Mouse (Mus musculus): Measurements from ENCODE around the gene Fev. TPM values are rescaled to one million over a fixed set of nuclear protein-coding genes. Genes with fewer than 3 reads are reported as not detected.

Fev gene
- polyA plus RNA-seq, 1 experiment, result 5.2 TPM

DNA sequence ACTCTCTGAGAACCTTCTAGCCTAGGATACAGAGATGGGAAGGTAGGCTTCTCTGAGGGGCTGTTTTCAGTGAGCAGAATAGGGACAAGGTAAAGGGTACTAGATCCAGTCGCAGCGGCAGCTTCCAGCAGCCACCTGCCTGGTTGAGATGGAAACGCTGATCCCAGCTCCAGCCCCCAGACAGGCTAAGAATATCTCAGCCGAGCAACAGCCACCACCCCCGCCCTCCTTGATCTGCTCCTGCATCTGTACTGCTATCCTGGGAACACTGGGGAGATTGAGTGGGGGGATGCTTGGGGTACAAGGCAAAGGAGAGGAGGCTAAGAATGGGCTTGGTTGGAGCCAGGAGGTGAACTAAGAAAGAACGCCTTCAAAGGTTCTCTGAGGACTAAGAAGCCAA is 35.0 kb downstream of the Fev start:
- TF ChIP-seq POLR2A (IDR thresholded peaks at IDR 0.05; ENCODE audit: low read depth, low read length) (no peak), CTCF (IDR thresholded peaks at IDR 0.05; ENCODE audit: extremely low read depth, insufficient read length, insufficient replicate concordance, low read depth, low read length) (no peak)
- Histone ChIP-seq H3K4me1 (ENCODE audit: control insufficient read depth, insufficient read depth, insufficient read length, low read length) (peaks cover 3% of the 10 kb centered on the region), H3K4me3 (ENCODE audit: low read depth, low read length) (no peak overlapping the region), H3K36me3 (ENCODE audit: control insufficient read depth, insufficient read depth, low read length) (no peaks in the 10 kb centered on the region), H3K27me3 (ENCODE audit: control insufficient read depth, insufficient read depth, low read length) (peaks cover 49% of the 10 kb centered on the region), H3K27ac (ENCODE audit: insufficient read depth, low read depth, low read length) (no peak overlapping the region)
- 17% methylated on average over 6 of the region's 6 CpGs for WGBS

DNA sequence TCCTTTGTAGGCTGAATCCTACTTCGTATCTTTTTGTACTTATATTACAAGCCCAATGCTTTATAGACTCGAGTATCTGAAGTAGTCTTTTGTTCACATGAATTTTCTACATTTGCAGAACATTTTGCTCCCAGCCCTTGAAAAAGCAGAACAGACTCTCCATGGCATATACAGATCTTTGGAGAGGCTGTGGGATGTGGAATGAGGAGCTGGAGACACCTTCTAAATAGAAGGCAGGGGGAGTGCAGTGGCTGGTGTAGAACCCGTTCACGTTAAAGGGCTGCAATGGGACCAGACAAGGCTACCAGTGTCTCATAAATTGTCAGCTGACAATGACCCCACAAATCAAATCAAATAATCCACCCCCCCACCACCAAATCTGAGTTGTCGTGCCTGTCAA is 36.3 kb downstream of the Fev start:
- no peak overlapping the region for H3K27ac ChIP-seq (ENCODE audit: insufficient read depth, low read depth, low read length)
- H3K36me3 ChIP-seq (ENCODE audit: control insufficient read depth, insufficient read depth, low read length), result no peaks in the 10 kb centered on the region
- WGBS, result 54% methylated on average over 5 of the region's 5 CpGs
- no peak overlapping the region for H3K4me3 ChIP-seq (ENCODE audit: low read depth, low read length)
- peaks cover 39% of the 10 kb centered on the region for H3K27me3 ChIP-seq (ENCODE audit: control insufficient read depth, insufficient read depth, low read length)
- no peaks in the 10 kb centered on the region for H3K4me1 ChIP-seq (ENCODE audit: control insufficient read depth, insufficient read depth, insufficient read length, low read length)
- TF ChIP-seq POLR2A (IDR thresholded peaks at IDR 0.05; ENCODE audit: low read depth, low read length) (no peak), CTCF (IDR thresholded peaks at IDR 0.05; ENCODE audit: extremely low read depth, insufficient read length, insufficient replicate concordance, low read depth, low read length) (no peak)

DNA sequence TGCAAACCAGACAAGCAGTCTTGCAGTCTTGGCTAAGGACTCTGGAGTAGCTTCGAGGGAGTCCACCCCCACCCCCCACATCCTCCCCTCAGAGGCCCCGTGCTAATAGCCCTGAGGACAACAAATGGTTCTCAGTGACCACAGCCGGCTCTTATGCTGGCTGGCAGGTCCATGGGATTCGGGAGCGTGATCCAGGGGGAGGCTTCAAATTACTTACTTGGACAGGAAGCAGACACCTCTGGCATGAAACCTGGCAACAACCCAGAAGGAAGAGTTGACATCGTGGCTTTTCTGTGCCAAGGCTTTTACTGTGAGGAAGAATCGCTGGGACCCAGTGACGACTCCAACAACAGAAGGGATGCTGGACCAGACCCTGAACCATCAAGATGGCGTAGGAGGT is 38.9 kb downstream of the Fev start:
- Histone ChIP-seq H3K27ac (ENCODE audit: insufficient read depth, low read depth, low read length) (no peak overlapping the region), H3K4me1 (ENCODE audit: control insufficient read depth, insufficient read depth, insufficient read length, low read length) (no peaks in the 10 kb centered on the region), H3K27me3 (ENCODE audit: control insufficient read depth, insufficient read depth, low read length) (peaks cover 20% of the 10 kb centered on the region), H3K4me3 (ENCODE audit: low read depth, low read length) (no peak overlapping the region), H3K36me3 (ENCODE audit: control insufficient read depth, insufficient read depth, low read length) (no peaks in the 10 kb centered on the region)
- TF ChIP-seq CTCF (IDR thresholded peaks at IDR 0.05; ENCODE audit: extremely low read depth, insufficient read length, insufficient replicate concordance, low read depth, low read length) (no peak), POLR2A (IDR thresholded peaks at IDR 0.05; ENCODE audit: low read depth, low read length) (no peak)
- 35% methylated on average over 9 of the region's 9 CpGs for WGBS

DNA sequence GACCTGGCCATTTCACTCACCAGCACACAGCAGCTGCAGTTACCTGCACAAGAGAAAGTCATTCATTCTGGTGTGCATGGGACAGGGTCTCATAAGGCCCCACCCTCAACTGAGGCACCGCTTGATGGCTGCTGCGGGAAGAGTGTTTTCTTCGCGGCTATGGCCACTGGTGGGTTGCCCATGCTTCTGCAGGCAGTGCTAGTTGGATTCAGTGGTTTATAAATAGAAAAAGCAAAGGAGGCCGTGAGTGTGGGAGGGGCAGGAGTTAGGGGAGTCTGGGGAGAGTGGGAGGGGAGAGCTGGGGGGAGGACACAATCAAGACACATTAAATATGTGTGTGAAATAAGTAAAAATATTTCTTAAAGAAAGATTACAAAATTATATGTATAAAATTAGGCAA is 42.1 kb downstream of the Fev start:
- no peak for TF ChIP-seq POLR2A (IDR thresholded peaks at IDR 0.05; ENCODE audit: low read depth, low read length)
- TF ChIP-seq CTCF (IDR thresholded peaks at IDR 0.05; ENCODE audit: extremely low read depth, insufficient read length, insufficient replicate concordance, low read depth, low read length), result no peak
- Histone ChIP-seq H3K27me3 (ENCODE audit: control insufficient read depth, insufficient read depth, low read length) (no peaks in the 10 kb centered on the region), H3K27ac (ENCODE audit: insufficient read depth, low read depth, low read length) (no peak overlapping the region), H3K36me3 (ENCODE audit: control insufficient read depth, insufficient read depth, low read length) (no peaks in the 10 kb centered on the region), H3K4me1 (ENCODE audit: control insufficient read depth, insufficient read depth, insufficient read length, low read length) (no peaks in the 10 kb centered on the region), H3K4me3 (ENCODE audit: low read depth, low read length) (no peak overlapping the region)
- WGBS, result 79% methylated on average over 5 of the region's 5 CpGs

DNA sequence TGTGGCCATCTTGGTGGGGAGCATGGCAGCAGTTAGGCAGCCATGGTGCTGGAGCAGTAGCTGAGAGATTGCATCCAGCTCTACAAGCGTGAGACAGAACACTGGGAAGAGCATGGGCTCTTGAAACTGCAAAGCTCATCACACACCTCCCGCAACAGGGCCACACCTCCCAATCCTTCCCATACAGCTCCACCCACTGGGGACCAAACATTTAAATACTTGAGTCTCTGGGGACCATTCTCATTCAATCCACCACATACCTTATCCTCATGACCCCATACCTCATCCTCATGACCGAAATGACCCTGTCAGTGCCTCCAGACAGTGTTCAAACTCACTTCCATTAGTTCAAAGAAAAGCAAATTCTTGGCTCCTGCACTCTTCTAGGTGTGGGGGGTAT is 52.0 kb downstream of the Fev start:
- Histone ChIP-seq H3K4me1 (ENCODE audit: control insufficient read depth, insufficient read depth, insufficient read length, low read length) (no peaks in the 10 kb centered on the region), H3K36me3 (ENCODE audit: control insufficient read depth, insufficient read depth, low read length) (no peaks in the 10 kb centered on the region), H3K27me3 (ENCODE audit: control insufficient read depth, insufficient read depth, low read length) (no peaks in the 10 kb centered on the region; the same call in 1 of the 2 replicates), H3K27ac (ENCODE audit: insufficient read depth, low read depth, low read length) (no peak overlapping the region), H3K4me3 (ENCODE audit: low read depth, low read length) (no peak overlapping the region)
- WGBS, result 80% methylated on average over 3 of the region's 3 CpGs
- no peak for TF ChIP-seq CTCF (IDR thresholded peaks at IDR 0.05; ENCODE audit: extremely low read depth, insufficient read length, insufficient replicate concordance, low read depth, low read length)
- no peak for TF ChIP-seq POLR2A (IDR thresholded peaks at IDR 0.05; ENCODE audit: low read depth, low read length)

Other genes with a start within 250 kb of the Fev start
- 5.7 and 8.4 TPM in 2 replicates for gene Ttll4, start 223.7 kb downstream of the Fev start, polyA plus RNA-seq (2012; rRNA removed)
- 5.6 and 36.2 TPM in 2 replicates for gene Cyp27a1, start 171.8 kb downstream of the Fev start, polyA plus RNA-seq (2012; rRNA removed)
- gene Prkag3, start 136.2 kb downstream of the Fev start, polyA plus RNA-seq (2012; rRNA removed), result 1.5 TPM in 1 of 2 replicates, not detected in the other
- gene Wnt6, start 113.5 kb downstream of the Fev start, polyA plus RNA-seq (2012; rRNA removed), result 2.0 and 6.0 TPM in 2 replicates
- 0.14 and 0.57 TPM in 2 replicates for gene Wnt10a, start 93.9 kb downstream of the Fev start, polyA plus RNA-seq (2012; rRNA removed)
- gene Cdk5r2, start 30.5 kb downstream of the Fev start, polyA plus RNA-seq (2012; rRNA removed), result 1.2 and 2.1 TPM in 2 replicates
- 0.86 and 1.1 TPM in 2 replicates for gene Cryba2, start 7.7 kb upstream of the Fev start, polyA plus RNA-seq (2012; rRNA removed)
- 0.03 and 0.15 TPM in 2 replicates for gene Cfap65, start 50.2 kb upstream of the Fev start, polyA plus RNA-seq (2012; rRNA removed)
- 67.5 and 198 TPM in 2 replicates for gene Ihh, start 66.3 kb upstream of the Fev start, polyA plus RNA-seq (2012; rRNA removed)
- gene Nhej1, start 239.8 kb upstream of the Fev start, polyA plus RNA-seq (2012; rRNA removed), result 0.86 and 2.0 TPM in 2 replicates
- gene Slc23a3, start 248.5 kb upstream of the Fev start, polyA plus RNA-seq (2012; rRNA removed), result 1.2 TPM in 2 replicates

Data from small intestine, adult 2 months (tissue).